Mouse (Mus musculus): ENCODE data around the gene Ikbkg. TPM values are rescaled to one million over a fixed set of nuclear protein-coding genes. Genes with fewer than 3 reads are reported as not detected.

Gene Ikbkg
- polyA plus RNA-seq, 1 experiment: 37.1 TPM

GRCm38 (mm10) chrX:74400136-74400535 is 7.0 kb downstream of the Ikbkg start:
- H3ac ChIP-seq (ENCODE audit: control insufficient read depth, insufficient read length, low read depth): no peak overlapping the region
- no peaks in the 10 kb centered on the region for H3K79me3 ChIP-seq (ENCODE audit: low read depth)
- H3K27me3 ChIP-seq (ENCODE audit: control insufficient read depth, insufficient read depth, insufficient read length): no peaks in the 10 kb centered on the region
- no peak for TF ChIP-seq CEBPB (IDR thresholded peaks at IDR 0.05; ENCODE audit: low read depth)
- TF ChIP-seq MYOD1 (IDR thresholded peaks at IDR 0.05; ENCODE audit: control insufficient read depth, insufficient read length, low read depth): no peak
- TF ChIP-seq MAX (IDR thresholded peaks at IDR 0.05): no peak
- no peak for TF ChIP-seq CTCF (IDR thresholded peaks at IDR 0.05; ENCODE audit: control insufficient read depth, insufficient read depth, insufficient read length)
- TF ChIP-seq FOSL1 (IDR thresholded peaks at IDR 0.05; ENCODE audit: insufficient read depth, low read length, poor library complexity, severe bottlenecking): no peak
- TF ChIP-seq USF1 (IDR thresholded peaks at IDR 0.05; ENCODE audit: low read depth): no peak
- no peak for TF ChIP-seq MYOG (IDR thresholded peaks at IDR 0.05; ENCODE audit: control insufficient read depth, extremely low read depth, insufficient read length)
- H3K79me2 ChIP-seq (ENCODE audit: control insufficient read depth, insufficient read depth): no peaks in the 10 kb centered on the region
- H3K36me3 ChIP-seq (ENCODE audit: control insufficient read depth, insufficient read depth): no peaks in the 10 kb centered on the region
- no peak overlapping the region for H3K4me3 ChIP-seq (ENCODE audit: insufficient read depth, poor library complexity, severe bottlenecking)

GRCm38 (mm10) chrX:74408340-74408739 is 15.2 kb downstream of the Ikbkg start:
- Histone ChIP-seq H3K27me3 (ENCODE audit: control insufficient read depth, insufficient read depth, insufficient read length) (no peaks in the 10 kb centered on the region), H3ac (ENCODE audit: control insufficient read depth, insufficient read length, low read depth) (no peak overlapping the region), H3K79me3 (ENCODE audit: low read depth) (no peaks in the 10 kb centered on the region), H3K36me3 (ENCODE audit: control insufficient read depth, insufficient read depth) (peaks cover 14% of the 10 kb centered on the region), H3K4me3 (ENCODE audit: insufficient read depth, poor library complexity, severe bottlenecking) (no peak overlapping the region), H3K79me2 (ENCODE audit: control insufficient read depth, insufficient read depth) (no peaks in the 10 kb centered on the region)
- TF ChIP-seq MYOD1 (IDR thresholded peaks at IDR 0.05; ENCODE audit: control insufficient read depth, insufficient read length, low read depth): no peak
- TF ChIP-seq CTCF (IDR thresholded peaks at IDR 0.05; ENCODE audit: control insufficient read depth, insufficient read depth, insufficient read length): no peak
- TF ChIP-seq CEBPB (IDR thresholded peaks at IDR 0.05; ENCODE audit: low read depth): no peak
- no peak for TF ChIP-seq MAX (IDR thresholded peaks at IDR 0.05)
- TF ChIP-seq FOSL1 (IDR thresholded peaks at IDR 0.05; ENCODE audit: insufficient read depth, low read length, poor library complexity, severe bottlenecking): no peak
- TF ChIP-seq USF1 (IDR thresholded peaks at IDR 0.05; ENCODE audit: low read depth): no peak
- no peak for TF ChIP-seq MYOG (IDR thresholded peaks at IDR 0.05; ENCODE audit: control insufficient read depth, extremely low read depth, insufficient read length)

DNA sequence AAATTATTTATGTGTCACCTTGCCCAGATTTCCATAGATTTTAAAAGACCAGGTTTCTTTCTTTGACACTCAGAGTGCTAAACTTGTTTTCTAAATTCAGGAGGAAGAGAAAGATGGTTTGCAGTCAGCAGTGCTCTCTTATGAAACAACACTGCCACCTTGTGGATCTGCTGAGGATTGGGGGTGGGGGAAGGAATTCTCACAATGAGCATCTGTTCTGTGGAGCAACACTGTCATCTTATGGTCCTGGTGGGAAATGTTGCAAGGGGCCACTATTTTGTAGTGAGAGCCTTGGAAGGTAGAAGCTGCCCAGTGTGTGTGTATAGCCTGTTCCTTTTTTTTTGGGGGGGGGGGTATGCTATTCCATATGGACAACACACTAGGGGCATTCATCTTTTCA is 20.3 kb downstream of the Ikbkg start:
- H3K36me3 ChIP-seq (ENCODE audit: control insufficient read depth, insufficient read depth): peaks cover 14% of the 10 kb centered on the region
- TF ChIP-seq FOSL1 (IDR thresholded peaks at IDR 0.05; ENCODE audit: insufficient read depth, low read length, poor library complexity, severe bottlenecking): no peak
- no peak for TF ChIP-seq USF1 (IDR thresholded peaks at IDR 0.05; ENCODE audit: low read depth)
- TF ChIP-seq CTCF (IDR thresholded peaks at IDR 0.05; ENCODE audit: control insufficient read depth, insufficient read depth, insufficient read length): peak; percentile 37
- no peak for TF ChIP-seq MAX (IDR thresholded peaks at IDR 0.05)
- H3K4me3 ChIP-seq (ENCODE audit: insufficient read depth, poor library complexity, severe bottlenecking): no peak overlapping the region
- H3ac ChIP-seq (ENCODE audit: control insufficient read depth, insufficient read length, low read depth): no peak overlapping the region
- H3K79me2 ChIP-seq (ENCODE audit: control insufficient read depth, insufficient read depth): no peaks in the 10 kb centered on the region
- H3K27me3 ChIP-seq (ENCODE audit: control insufficient read depth, insufficient read depth, insufficient read length): no peaks in the 10 kb centered on the region
- no peaks in the 10 kb centered on the region for H3K79me3 ChIP-seq (ENCODE audit: low read depth)

DNA sequence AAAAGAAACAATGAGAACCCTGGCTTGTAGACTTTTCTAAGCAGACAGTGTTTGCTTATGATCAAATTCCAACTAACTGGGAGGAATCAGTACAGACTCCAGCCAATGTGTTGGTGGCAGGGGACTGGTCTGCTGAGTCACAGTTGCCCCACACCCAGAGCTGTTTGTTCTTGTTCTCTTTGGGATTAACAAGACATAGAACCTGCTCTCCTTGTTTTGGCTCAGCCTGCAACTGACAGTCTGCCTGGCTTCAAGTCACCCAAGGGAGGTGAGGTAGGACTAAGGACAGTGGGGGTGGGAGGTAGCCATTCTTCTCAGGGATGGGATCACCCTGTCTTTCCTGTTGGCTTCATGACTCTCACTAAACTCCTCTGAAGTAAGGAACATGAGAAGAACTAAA is 31.4 kb downstream of the Ikbkg start:
- peaks cover 34% of the 10 kb centered on the region for H3K36me3 ChIP-seq (ENCODE audit: control insufficient read depth, insufficient read depth)
- H3ac ChIP-seq (ENCODE audit: control insufficient read depth, insufficient read length, low read depth): peak overlapping the region; percentile 46
- peaks cover 41% of the 10 kb centered on the region for H3K79me3 ChIP-seq (ENCODE audit: low read depth)
- H3K4me3 ChIP-seq (ENCODE audit: insufficient read depth, poor library complexity, severe bottlenecking): no peak overlapping the region
- no peaks in the 10 kb centered on the region for H3K27me3 ChIP-seq (ENCODE audit: control insufficient read depth, insufficient read depth, insufficient read length)
- TF ChIP-seq MYOG (IDR thresholded peaks at IDR 0.05; ENCODE audit: control insufficient read depth, extremely low read depth, insufficient read length): no peak
- peaks cover 80% of the 10 kb centered on the region for H3K79me2 ChIP-seq (ENCODE audit: control insufficient read depth, insufficient read depth)

DNA sequence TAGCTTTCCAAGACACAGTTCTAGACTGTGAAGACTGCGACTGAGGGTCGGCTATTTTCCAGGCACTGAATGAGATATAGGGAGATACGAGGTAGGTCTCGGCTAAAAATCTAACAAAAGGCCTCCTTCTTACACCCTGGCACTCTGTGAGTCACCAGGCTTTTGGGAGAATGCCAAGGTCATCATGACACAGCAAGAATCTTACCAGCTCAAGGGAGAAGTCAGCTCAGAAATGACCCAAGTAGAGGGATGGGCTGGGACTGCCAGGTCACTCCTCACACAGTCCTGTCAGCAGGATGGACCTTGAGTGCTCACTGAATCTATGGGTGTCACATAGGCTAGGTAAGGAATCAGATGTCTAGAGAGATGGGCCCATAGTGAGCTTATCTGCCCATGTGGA is 32.1 kb downstream of the Ikbkg start:
- peaks cover 41% of the 10 kb centered on the region for H3K79me3 ChIP-seq (ENCODE audit: low read depth)
- peaks cover 27% of the 10 kb centered on the region for H3K36me3 ChIP-seq (ENCODE audit: control insufficient read depth, insufficient read depth)
- H3ac ChIP-seq (ENCODE audit: control insufficient read depth, insufficient read length, low read depth): peak overlapping the region; percentile 30
- H3K79me2 ChIP-seq (ENCODE audit: control insufficient read depth, insufficient read depth): peaks cover 83% of the 10 kb centered on the region
- H3K4me3 ChIP-seq (ENCODE audit: insufficient read depth, poor library complexity, severe bottlenecking): no peak overlapping the region
- no peak for TF ChIP-seq CEBPB (IDR thresholded peaks at IDR 0.05; ENCODE audit: low read depth)
- TF ChIP-seq MAX (IDR thresholded peaks at IDR 0.05): no peak
- no peak for TF ChIP-seq FOSL1 (IDR thresholded peaks at IDR 0.05; ENCODE audit: insufficient read depth, low read length, poor library complexity, severe bottlenecking)
- TF ChIP-seq MYOG (IDR thresholded peaks at IDR 0.05; ENCODE audit: control insufficient read depth, extremely low read depth, insufficient read length): no peak
- TF ChIP-seq CTCF (IDR thresholded peaks at IDR 0.05; ENCODE audit: control insufficient read depth, insufficient read depth, insufficient read length): no peak
- TF ChIP-seq MYOD1 (IDR thresholded peaks at IDR 0.05; ENCODE audit: control insufficient read depth, insufficient read length, low read depth): no peak
- no peak for TF ChIP-seq USF1 (IDR thresholded peaks at IDR 0.05; ENCODE audit: low read depth)
- no peaks in the 10 kb centered on the region for H3K27me3 ChIP-seq (ENCODE audit: control insufficient read depth, insufficient read depth, insufficient read length)

DNA sequence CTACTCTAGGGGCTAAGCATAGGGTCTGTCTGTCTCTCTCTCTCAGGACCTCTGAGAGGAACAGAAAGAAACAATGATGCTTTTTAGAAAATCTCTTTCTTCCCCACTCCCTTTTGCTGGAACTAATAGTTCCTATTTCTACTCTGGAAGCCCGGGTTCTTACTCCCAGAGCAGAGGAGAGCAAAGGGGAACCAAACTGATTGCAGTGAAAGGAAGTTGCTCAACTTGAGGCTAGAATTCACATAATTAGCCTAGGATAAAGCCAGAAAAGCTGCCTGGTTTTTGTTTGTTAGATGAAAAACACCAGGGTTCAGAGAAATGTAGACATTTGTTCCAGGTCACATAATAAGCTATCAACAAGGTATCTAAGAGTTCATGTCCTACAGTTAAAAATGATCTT is 33.2 kb downstream of the Ikbkg start:
- Histone ChIP-seq H3ac (ENCODE audit: control insufficient read depth, insufficient read length, low read depth) (no peak overlapping the region), H3K4me3 (ENCODE audit: insufficient read depth, poor library complexity, severe bottlenecking) (no peak overlapping the region), H3K27me3 (ENCODE audit: control insufficient read depth, insufficient read depth, insufficient read length) (no peaks in the 10 kb centered on the region), H3K79me2 (ENCODE audit: control insufficient read depth, insufficient read depth) (peaks cover 83% of the 10 kb centered on the region), H3K36me3 (ENCODE audit: control insufficient read depth, insufficient read depth) (peaks cover 24% of the 10 kb centered on the region), H3K79me3 (ENCODE audit: low read depth) (peaks cover 45% of the 10 kb centered on the region)
- TF ChIP-seq CEBPB (IDR thresholded peaks at IDR 0.05; ENCODE audit: low read depth): no peak
- no peak for TF ChIP-seq MYOD1 (IDR thresholded peaks at IDR 0.05; ENCODE audit: control insufficient read depth, insufficient read length, low read depth)
- TF ChIP-seq CTCF (IDR thresholded peaks at IDR 0.05; ENCODE audit: control insufficient read depth, insufficient read depth, insufficient read length): no peak
- no peak for TF ChIP-seq MAX (IDR thresholded peaks at IDR 0.05)
- TF ChIP-seq MYOG (IDR thresholded peaks at IDR 0.05; ENCODE audit: control insufficient read depth, extremely low read depth, insufficient read length): no peak
- no peak for TF ChIP-seq FOSL1 (IDR thresholded peaks at IDR 0.05; ENCODE audit: insufficient read depth, low read length, poor library complexity, severe bottlenecking)
- no peak for TF ChIP-seq USF1 (IDR thresholded peaks at IDR 0.05; ENCODE audit: low read depth)

All from C2C12 (cell line).